Mouse (Mus musculus) CD8-positive naive resting alpha-beta T cell, adult 57 days (primary cell): ENCODE measurements around the gene Krtap9-3. TPM values are rescaled to one million over a fixed set of nuclear protein-coding genes. Genes with fewer than 3 reads are reported as not detected.

Experiments
- total RNA-seq: library from RNA; stranded (reverse); gene quantifications from one replicate; pipeline ENCODE4 v1.2.4, GENCODE M21; 2023

Krtap9-3 gene
- total RNA-seq, result not detected

DNA sequence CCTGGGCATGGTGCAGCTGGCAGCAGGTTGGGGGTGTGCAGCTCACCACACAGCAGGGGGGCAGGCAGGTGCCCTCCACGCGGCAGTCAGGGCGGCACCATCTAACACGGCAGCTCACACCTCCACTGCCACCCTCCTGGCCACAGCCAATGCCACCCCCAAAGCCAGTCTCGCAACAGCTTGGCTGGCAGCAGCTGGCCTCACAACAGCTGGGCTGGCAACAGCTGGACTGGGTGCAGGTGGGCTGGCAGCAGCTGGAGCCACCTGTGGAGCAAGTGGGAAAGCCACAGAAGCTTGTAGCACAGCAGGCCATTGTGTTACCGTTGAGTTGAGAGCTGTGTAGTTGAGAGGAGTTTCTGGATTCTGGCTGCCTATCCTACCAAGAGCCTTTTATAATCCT, at the start of gene Krtap9-3:
Krtap9-3 (minus strand) TSS at position 364 of the 400 bp plus-strand sequence.

DNA sequence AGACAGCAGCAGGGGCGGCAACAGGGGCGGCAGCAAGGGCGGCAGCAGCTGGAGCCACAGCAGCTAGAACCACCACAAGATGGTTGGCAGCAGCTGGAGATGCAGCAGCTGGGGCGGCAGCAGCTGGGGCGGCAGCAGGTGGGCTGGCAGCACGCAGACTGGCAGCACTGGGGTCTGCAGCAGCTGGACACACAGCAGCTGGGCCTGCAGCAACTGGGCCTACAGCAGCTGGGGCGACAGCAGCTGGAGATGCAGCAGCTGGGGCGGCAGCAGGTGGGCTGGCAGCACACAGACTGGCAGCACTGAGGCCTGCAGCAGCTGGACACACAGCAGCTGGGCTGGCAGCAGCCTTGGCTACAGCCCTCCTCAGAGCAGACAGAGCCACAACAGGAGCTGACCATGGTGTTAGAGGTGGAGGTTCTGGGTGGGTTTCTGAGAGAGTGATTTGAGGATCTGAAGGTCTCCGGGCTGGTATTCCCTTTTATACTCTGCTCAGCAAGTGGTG, 45.8 kb upstream of the Krtap9-3 start, which contains the start of gene Krtap4-7:
Krtap4-7 (minus strand) TSS at position 455 of the 505 bp plus-strand sequence.

DNA sequence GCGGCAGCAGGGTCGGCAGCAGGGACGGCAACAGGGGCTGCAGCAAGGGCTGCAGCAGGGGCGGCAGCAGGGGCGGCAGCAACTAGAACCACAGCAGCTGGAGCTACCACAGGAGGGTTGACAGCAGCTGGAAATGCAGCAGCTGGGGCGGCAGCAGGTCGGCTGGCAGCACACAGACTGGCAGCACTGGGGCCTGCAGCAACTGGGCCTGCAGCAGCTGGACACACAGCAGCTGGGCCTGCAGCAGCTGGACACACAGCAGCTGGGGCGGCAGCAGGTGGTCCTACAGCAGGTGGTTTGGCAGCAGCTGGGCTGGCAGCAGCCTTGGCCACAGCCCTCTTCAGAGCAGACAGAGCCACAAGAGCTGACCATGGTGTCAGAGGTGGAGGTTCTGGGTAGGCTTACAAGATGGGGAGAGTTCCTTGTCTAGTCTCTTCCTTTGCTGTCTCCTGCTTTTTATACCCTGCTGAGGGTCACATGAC, 36.8 kb upstream of the Krtap9-3 start, which contains the start of gene Krtap4-2:
Krtap4-2 (minus strand) TSS at position 432 of the 482 bp plus-strand sequence.

DNA sequence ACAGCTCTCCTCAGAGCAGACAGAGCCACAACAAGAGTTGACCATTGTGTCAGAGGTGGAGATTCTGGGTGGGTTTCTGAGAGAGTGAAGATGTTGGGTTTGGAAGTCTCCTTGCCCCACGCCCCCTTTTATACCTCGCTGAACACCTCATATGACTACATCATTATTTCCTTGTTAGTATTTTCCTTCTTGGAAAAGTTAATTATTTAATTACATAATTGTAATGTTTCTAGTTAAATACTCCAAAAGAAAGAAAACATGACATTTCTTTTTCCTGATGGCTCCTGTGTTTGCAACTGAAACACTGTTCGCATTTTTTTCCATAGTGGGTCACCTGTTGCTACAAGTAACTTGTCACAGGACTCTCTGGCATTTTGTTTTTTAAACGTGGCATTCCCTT, 30.2 kb upstream of the Krtap9-3 start, which contains the start of gene Krtap4-1:
Krtap4-1 (minus strand) TSS at position 101 of the 400 bp plus-strand sequence.

DNA sequence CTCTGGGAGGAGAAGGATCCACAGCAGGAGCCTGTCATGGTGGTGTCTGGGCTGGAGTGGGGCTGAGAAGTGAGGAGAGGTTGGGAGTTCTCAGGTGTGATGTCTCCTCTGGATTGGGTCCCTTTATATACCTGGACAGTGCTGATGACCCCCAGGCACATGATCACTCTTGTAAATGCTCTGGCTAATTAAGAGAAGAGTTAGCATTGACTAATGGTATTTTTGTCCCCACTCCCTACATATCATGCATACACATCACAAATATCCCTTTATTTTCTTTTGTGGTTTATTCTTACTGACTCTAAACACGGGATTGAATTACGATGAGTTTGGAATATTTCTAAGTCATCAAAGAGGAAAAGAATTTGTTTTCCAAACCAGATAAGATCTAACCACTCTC, 22.4 kb upstream of the Krtap9-3 start, which contains the start of gene Gm11562:
Gm11562 (minus strand) TSS at position 101 of the 400 bp plus-strand sequence.

GRCm38 (mm10) chr11:99614796-99615363, 17.0 kb upstream of the Krtap9-3 start, which contains the start of gene Krtap2-4:
Krtap2-4 (minus strand) TSS chr11:99614846.

GRCm38 (mm10) chr11:99610089-99610488, 12.2 kb upstream of the Krtap9-3 start, which contains the start of gene Gm11937:
Gm11937 (minus strand) TSS chr11:99610189.

DNA sequence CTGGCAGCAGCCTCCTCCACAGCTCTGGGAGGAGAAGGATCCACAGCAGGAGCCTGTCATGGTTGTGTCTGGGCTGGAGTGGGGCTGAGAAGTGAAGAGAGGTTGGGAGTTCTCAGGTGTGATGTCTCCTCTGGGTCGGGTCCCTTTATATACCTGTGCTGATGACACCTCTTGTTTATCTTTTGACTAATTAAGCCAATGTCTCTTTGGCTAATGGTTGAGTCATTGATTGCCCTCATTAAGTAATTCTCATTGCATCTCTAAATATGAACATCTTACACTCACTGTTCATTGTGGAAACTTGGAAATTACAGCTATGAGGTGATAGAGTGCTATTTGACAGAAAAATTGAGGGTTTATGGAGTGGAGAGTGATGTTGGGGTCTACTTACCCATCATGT, 5.3 kb upstream of the Krtap9-3 start, which contains the start of gene Gm11938:
Gm11938 (minus strand) TSS at position 101 of the 400 bp plus-strand sequence.

GRCm38 (mm10) chr11:99590981-99591380, 6.9 kb downstream of the Krtap9-3 start, which contains the start of gene Krtap1-3:
Krtap1-3 (minus strand) TSS chr11:99591339.

DNA sequence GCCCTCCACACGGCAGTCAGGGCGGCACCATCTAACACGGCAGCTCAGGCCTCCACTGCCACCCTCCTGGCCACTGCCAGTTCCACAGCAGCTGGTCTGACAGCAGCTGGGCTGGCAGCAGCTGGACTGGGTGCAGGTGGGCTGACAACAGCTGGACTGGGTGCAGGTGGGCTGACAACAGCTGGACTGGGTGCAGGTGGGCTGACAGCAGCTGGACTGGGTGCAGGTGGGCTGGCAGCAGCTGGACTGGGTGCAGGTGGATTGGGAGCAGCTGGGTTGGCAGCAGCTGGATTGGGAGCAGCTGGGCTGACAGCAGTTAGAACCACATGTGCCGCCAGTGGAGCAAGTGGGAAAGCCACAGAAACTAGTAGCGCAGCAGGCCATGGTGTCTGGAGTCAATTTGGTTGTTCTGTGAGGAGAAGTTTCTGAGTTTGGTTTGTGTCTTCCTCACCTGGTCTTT, 14.6 kb downstream of the Krtap9-3 start, which contains the start of gene Krtap1-4:
Krtap1-4 (minus strand) TSS at position 410 of the 460 bp plus-strand sequence.

GRCm38 (mm10) chr11:99580636-99581035, 17.3 kb downstream of the Krtap9-3 start, which contains the start of gene Krtap1-5:
Krtap1-5 (minus strand) TSS chr11:99581016.

DNA sequence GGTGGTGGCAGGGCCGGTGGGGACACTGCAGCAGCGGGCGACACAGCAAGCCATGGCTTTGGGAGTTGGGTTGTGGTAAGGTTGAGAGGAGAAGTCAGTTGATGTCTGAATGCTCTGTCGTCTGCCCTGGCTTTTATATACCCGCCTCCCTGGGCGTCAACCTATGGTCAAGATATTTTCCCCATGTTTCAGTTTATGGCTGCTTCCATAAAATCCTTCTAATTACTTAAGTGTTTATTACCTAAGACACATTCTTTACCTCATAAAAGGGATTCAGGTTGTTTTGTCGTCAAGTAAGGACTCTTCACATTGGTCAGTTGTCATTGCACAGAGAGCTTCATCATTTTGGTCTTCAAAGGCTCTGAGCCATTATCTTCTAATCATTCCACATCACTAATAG, 31.4 kb downstream of the Krtap9-3 start, which contains the start of gene Krtap3-1:
Krtap3-1 (minus strand) TSS at position 101 of the 400 bp plus-strand sequence.

GRCm38 (mm10) chr11:99559366-99559765, 38.5 kb downstream of the Krtap9-3 start, which contains the start of gene Gm11939:
Gm11939 (minus strand) TSS chr11:99559466.

DNA sequence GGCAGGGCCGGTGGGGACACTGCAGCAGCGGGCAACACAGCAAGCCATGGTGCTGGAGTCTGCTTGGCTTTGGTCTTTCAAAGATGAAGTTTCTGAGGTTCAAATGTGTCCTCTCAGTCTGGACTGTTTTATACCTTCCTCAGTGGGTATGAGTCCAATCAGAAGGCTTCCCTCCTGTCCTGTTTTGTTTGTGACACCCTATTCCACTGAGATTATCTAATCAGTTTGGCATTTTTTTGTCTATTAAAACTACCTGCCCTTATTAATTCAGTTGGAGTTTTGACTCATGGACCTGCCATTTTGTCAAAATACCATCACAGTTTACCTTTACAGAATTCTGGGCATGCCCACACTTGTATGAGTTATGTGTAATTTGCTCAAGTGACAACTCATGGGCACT, 41.2 kb downstream of the Krtap9-3 start, which contains the start of gene Krtap3-2:
Krtap3-2 (minus strand) TSS at position 101 of the 400 bp plus-strand sequence.

DNA sequence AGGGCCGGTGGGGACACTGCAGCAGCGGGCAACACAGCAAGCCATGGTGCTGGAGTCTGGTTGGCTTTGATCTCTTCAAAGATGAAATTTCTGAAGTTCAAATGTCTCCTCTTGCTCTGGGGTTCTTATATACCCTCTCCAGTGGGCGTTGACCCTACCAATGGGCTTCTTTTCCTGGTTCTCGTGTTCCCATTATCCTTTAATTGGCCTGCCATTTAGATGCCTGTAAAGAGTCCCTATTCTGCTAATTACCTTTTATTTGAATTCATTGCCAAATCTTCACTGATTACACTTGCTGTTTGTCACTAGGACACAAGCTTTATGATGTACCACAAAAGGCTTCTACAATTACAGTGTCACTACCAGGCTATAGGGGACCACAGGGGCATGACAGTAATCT, 47.1 kb downstream of the Krtap9-3 start, which contains the start of gene Krtap3-3:
Krtap3-3 (minus strand) TSS at position 101 of the 400 bp plus-strand sequence.

Other genes starting within 250 kb of the Krtap9-3 start
- not detected for gene Krt27, start 247.0 kb downstream of the Krtap9-3 start, total RNA-seq
- not detected for gene Krt28, start 223.2 kb downstream of the Krtap9-3 start, total RNA-seq
- 1.4 TPM for gene Krt10, start 208.7 kb downstream of the Krtap9-3 start, total RNA-seq
- gene Krt12, start 175.8 kb downstream of the Krtap9-3 start, total RNA-seq, result not detected
- not detected for gene Krt20, start 160.0 kb downstream of the Krtap9-3 start, total RNA-seq
- gene Krt23, start 105.0 kb downstream of the Krtap9-3 start, total RNA-seq, result not detected
- not detected for gene Krt39, start 76.8 kb downstream of the Krtap9-3 start, total RNA-seq
- gene Krt40, start 54.9 kb downstream of the Krtap9-3 start, total RNA-seq, result not detected
- not detected for gene Krtap3-3, start 47.2 kb downstream of the Krtap9-3 start, total RNA-seq
- gene Krtap3-2, start 41.3 kb downstream of the Krtap9-3 start, total RNA-seq, result not detected
- not detected for gene Gm11939, start 38.6 kb downstream of the Krtap9-3 start, total RNA-seq
- gene Krtap3-1, start 31.5 kb downstream of the Krtap9-3 start, total RNA-seq, result not detected
- not detected for gene Krtap1-5, start 17.1 kb downstream of the Krtap9-3 start, total RNA-seq
- gene Krtap1-4, start 14.5 kb downstream of the Krtap9-3 start, total RNA-seq, result not detected
- gene Krtap1-3, start 6.8 kb downstream of the Krtap9-3 start, total RNA-seq, result not detected
- not detected for gene Gm11938, start 5.2 kb upstream of the Krtap9-3 start, total RNA-seq
- gene Gm11937, start 12.1 kb upstream of the Krtap9-3 start, total RNA-seq, result not detected
- gene Krtap2-4, start 16.7 kb upstream of the Krtap9-3 start, total RNA-seq, result not detected
- gene Gm11562, start 22.3 kb upstream of the Krtap9-3 start, total RNA-seq, result not detected
- gene Krtap4-1, start 30.1 kb upstream of the Krtap9-3 start, total RNA-seq, result not detected
- gene Krtap4-2, start 37.0 kb upstream of the Krtap9-3 start, total RNA-seq, result not detected
- gene Krtap4-7, start 46.0 kb upstream of the Krtap9-3 start, total RNA-seq, result not detected
- not detected for gene Gm11555, start 52.1 kb upstream of the Krtap9-3 start, total RNA-seq
- gene Gm11563, start 60.9 kb upstream of the Krtap9-3 start, total RNA-seq, result not detected
- gene Krtap4-6, start 67.9 kb upstream of the Krtap9-3 start, total RNA-seq, result not detected
- not detected for gene Gm14190, start 92.6 kb upstream of the Krtap9-3 start, total RNA-seq
- not detected for gene Gm14180, start 136.2 kb upstream of the Krtap9-3 start, total RNA-seq
- gene Gm11595, start 174.8 kb upstream of the Krtap9-3 start, total RNA-seq, result not detected
- gene Krtap4-8, start 182.6 kb upstream of the Krtap9-3 start, total RNA-seq, result not detected
- gene Krtap4-9, start 187.1 kb upstream of the Krtap9-3 start, total RNA-seq, result not detected
- gene Gm11596, start 195.4 kb upstream of the Krtap9-3 start, total RNA-seq, result not detected
- not detected for gene Gm11569, start 200.8 kb upstream of the Krtap9-3 start, total RNA-seq
- not detected for gene Gm11554, start 206.3 kb upstream of the Krtap9-3 start, total RNA-seq
- gene Krtap4-13, start 211.8 kb upstream of the Krtap9-3 start, total RNA-seq, result not detected
- gene Gm11564, start 217.6 kb upstream of the Krtap9-3 start, total RNA-seq, result not detected
- not detected for gene 2300003K06Rik, start 240.0 kb upstream of the Krtap9-3 start, total RNA-seq